Mouse (Mus musculus): Measurements from ENCODE around the gene Tln1. TPM values are rescaled to one million over a fixed set of nuclear protein-coding genes. Genes with fewer than 3 reads are reported as not detected.

Tln1 gene
- polyA plus RNA-seq, 2 experiments = 30.1 to 39.7 TPM

DNA sequence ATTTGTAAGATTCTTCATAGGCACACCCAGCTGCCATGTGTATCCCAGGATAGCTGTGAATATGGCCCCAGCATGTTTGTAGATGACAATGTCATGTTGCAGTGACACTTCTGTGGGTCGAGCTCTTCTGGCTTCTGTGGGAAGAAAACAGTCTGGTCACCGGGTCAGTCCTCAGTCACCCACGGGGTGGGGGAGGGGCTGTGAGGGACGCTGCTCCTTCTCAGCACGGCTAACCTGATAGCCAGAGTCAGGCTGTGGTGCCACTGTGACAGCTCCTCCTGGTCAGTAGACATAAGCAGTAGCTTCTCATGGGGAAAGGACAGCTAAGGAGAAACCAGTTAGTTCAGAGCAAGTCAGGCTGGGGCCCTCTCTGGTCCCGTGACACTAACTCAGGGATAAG is 65.9 kb downstream of the Tln1 start:
- H3K4me2 ChIP-seq (ENCODE audit: low read depth) = no peak overlapping the region
- no peak overlapping the region for H3K27ac ChIP-seq
- peaks cover 19% of the 10 kb centered on the region for H3K36me3 ChIP-seq (replicated peaks; ENCODE audit: control insufficient read depth, insufficient read depth, low read depth)
- peaks cover 12 to 29% of the 10 kb centered on the region in 2 experiments for H3K4me1 ChIP-seq (replicated peaks; ENCODE audit: control insufficient read depth in 2 of 2, insufficient read depth in 2 of 2, low read length in 1 of 2)
- no peak for TF ChIP-seq CTCF (IDR thresholded peaks at IDR 0.05; ENCODE audit: low read depth)
- no peak for TF ChIP-seq EP300 (IDR thresholded peaks at IDR 0.05; ENCODE audit: low read depth)
- DNase-seq (ENCODE audit: low read depth in 3 of 3, low spot score in 3 of 3) = no peak
- H3K9ac ChIP-seq (replicated peaks) = no peak overlapping the region
- 67% methylated on average over 6 of the region's 6 CpGs for WGBS (ENCODE audit: insufficient replicate concordance)
- no peak overlapping the region for H3K4me3 ChIP-seq (ENCODE audit: insufficient read depth in 1 of 2, low read depth in 2 of 2, low read length in 2 of 2)
- H3K27me3 ChIP-seq (ENCODE audit: control insufficient read depth, insufficient read depth, low read length) = no peaks in the 10 kb centered on the region
- no peaks in the 10 kb centered on the region for H3K9me3 ChIP-seq (ENCODE audit: control insufficient read depth, low read length)
- ATAC-seq (ENCODE audit: insufficient read depth) = no peak

DNA sequence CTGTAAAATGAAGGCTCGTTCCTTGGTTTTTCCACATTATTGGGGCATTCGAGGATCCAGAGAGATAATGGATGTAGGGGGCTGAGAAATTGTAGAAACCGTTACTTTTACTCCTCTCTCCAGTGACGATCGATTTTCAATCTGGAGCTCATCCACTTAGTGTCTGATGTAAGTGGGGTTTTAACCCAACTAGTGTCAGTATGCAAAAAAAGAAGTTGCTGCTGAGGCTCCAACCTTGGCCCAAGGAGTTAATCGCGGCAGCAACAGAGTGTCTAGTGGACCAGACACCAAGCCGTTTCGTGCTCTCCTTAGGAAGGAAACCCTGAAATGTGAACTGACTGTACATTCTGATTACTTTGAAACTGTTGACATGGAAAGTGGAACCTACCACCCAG is 68.6 kb downstream of the Tln1 start:
- peak overlapping the region; percentile 73 for H3K27ac ChIP-seq
- no peaks in the 10 kb centered on the region for H3K9me3 ChIP-seq (ENCODE audit: control insufficient read depth, low read length)
- DNase-seq (ENCODE audit: low read depth in 3 of 3, low spot score in 3 of 3) (no peak), ATAC-seq (ENCODE audit: insufficient read depth) (no peak)
- H3K27me3 ChIP-seq (ENCODE audit: control insufficient read depth, insufficient read depth, low read length) = no peaks in the 10 kb centered on the region
- H3K36me3 ChIP-seq (replicated peaks; ENCODE audit: control insufficient read depth, insufficient read depth, low read depth) = peaks cover 19% of the 10 kb centered on the region
- H3K4me1 ChIP-seq (replicated peaks; ENCODE audit: control insufficient read depth in 2 of 2, insufficient read depth in 2 of 2, low read length in 1 of 2) = peaks cover 13 to 29% of the 10 kb centered on the region in 2 experiments
- H3K4me3 ChIP-seq (ENCODE audit: insufficient read depth in 1 of 2, low read depth in 2 of 2, low read length in 2 of 2) = peak overlapping the region; percentile 84 to 91
- peak overlapping the region; percentile 92 for H3K9ac ChIP-seq (replicated peaks)
- under 1% methylated on average over 9 of the region's 9 CpGs for WGBS (ENCODE audit: insufficient replicate concordance)
- TF ChIP-seq CTCF (IDR thresholded peaks at IDR 0.05; ENCODE audit: low read depth) = no peak
- 0 out of 2 replicates have a peak, but pooled peaks have one; percentile 19 for TF ChIP-seq EP300 (IDR thresholded peaks at IDR 0.05; ENCODE audit: low read depth)
- peak overlapping the region; percentile 84 for H3K4me2 ChIP-seq (ENCODE audit: low read depth)

DNA sequence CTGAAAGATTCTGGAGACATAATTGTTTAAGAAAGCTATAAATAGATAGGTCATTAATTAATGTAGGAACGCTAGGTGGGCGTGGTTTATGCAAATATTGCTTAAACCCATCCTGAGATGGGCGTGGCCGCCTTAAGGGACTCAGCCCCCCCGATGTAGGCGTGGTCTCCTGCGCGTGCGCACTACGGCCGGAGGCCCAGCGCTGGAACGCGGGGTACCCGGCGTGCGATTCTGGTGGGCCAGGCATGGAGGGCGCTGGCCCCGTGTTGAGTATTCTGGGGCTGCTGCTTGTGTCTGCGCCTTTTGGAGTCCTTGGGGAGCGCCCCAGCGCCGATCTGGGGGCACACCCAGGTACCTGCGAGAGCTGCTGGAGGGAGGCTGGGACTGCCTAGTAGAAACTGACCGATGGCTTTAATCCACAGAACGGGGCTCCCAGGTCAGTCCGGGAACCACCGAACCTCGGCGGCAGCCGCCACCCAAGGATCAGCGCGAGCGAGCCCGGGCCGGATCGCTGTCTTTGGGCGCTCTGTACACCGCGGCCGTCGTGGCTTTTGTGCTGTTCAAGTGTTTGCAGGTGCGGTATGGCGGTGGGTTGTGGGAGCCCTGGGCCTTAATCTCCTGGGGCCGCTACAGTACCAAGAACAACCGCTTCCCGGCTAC is 69.2 kb downstream of the Tln1 start:
- under 1% methylated on average over 47 of the region's 47 CpGs for WGBS (ENCODE audit: insufficient replicate concordance)
- no peaks in the 10 kb centered on the region for H3K27me3 ChIP-seq (ENCODE audit: control insufficient read depth, insufficient read depth, low read length)
- H3K4me3 ChIP-seq (ENCODE audit: insufficient read depth in 1 of 2, low read depth in 2 of 2, low read length in 2 of 2) = peak overlapping the region; percentile 84 to 91
- ATAC-seq (ENCODE audit: insufficient read depth) = peak; percentile 82
- peak overlapping the region; percentile 73 for H3K27ac ChIP-seq
- TF ChIP-seq CTCF (IDR thresholded peaks at IDR 0.05; ENCODE audit: low read depth) (peak; percentile 35; the same call in 1 of the 2 replicates), EP300 (IDR thresholded peaks at IDR 0.05; ENCODE audit: low read depth) (no peak)
- H3K36me3 ChIP-seq (replicated peaks; ENCODE audit: control insufficient read depth, insufficient read depth, low read depth) = peaks cover 19% of the 10 kb centered on the region
- H3K9ac ChIP-seq (replicated peaks) = peak overlapping the region; percentile 92
- no peaks in the 10 kb centered on the region for H3K9me3 ChIP-seq (ENCODE audit: control insufficient read depth, low read length)
- peak; percentile 86 to 91 (median 87) for DNase-seq (ENCODE audit: low read depth in 3 of 3, low spot score in 3 of 3)
- peak overlapping the region; percentile 84 for H3K4me2 ChIP-seq (ENCODE audit: low read depth)
- H3K4me1 ChIP-seq (replicated peaks; ENCODE audit: control insufficient read depth in 2 of 2, insufficient read depth in 2 of 2, low read length in 1 of 2) = peaks cover 13 to 23% of the 10 kb centered on the region in 2 experiments

DNA sequence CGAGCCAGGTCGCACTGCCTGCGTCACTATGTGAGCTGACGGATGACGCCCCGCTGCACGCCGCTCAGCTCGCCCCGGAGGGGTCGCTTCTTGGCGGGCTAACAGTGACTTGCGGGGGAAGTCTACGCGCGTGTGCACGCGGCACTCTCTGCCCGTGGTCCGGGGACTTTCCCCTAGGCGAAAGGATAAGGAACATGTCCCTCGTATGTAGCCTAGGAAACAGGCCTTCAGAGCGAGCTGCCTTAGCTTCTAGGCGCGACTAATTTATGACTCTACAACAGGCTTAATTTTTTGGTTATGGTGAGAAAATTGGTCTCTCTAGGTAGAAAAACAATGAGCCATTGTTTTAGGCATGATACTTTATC is 69.7 kb downstream of the Tln1 start, which contains the start of gene Ccdc107:
Gene Ccdc107 (plus strand): TSS at position 80 of the 365 bp plus-strand sequence.
- no peaks in the 10 kb centered on the region for H3K9me3 ChIP-seq (ENCODE audit: control insufficient read depth, low read length)
- H3K9ac ChIP-seq (replicated peaks) = peak within 1 kb of the TSS; percentile 92
- H3K4me1 ChIP-seq (replicated peaks; ENCODE audit: control insufficient read depth in 2 of 2, insufficient read depth in 2 of 2, low read length in 1 of 2) = peaks cover 13 to 19% of the 10 kb centered on the region in 2 experiments
- peak within 1 kb of the TSS; percentile 73 for H3K27ac ChIP-seq
- WGBS (ENCODE audit: insufficient replicate concordance) = under 1% methylated on average over 25 of the region's 25 CpGs
- H3K36me3 ChIP-seq (replicated peaks; ENCODE audit: control insufficient read depth, insufficient read depth, low read depth) = peaks cover 19% of the 10 kb centered on the region
- peak; percentile 40; the same call in 1 of the 2 replicates for TF ChIP-seq CTCF (IDR thresholded peaks at IDR 0.05; ENCODE audit: low read depth)
- TF ChIP-seq EP300 (IDR thresholded peaks at IDR 0.05; ENCODE audit: low read depth) = peak; percentile 49
- peak within 1 kb of the TSS; percentile 84 to 91 for H3K4me3 ChIP-seq (ENCODE audit: insufficient read depth in 1 of 2, low read depth in 2 of 2, low read length in 2 of 2)
- DNase-seq (ENCODE audit: low read depth in 3 of 3, low spot score in 3 of 3) (peak; percentile 93 to 94 (median 94)), ATAC-seq (ENCODE audit: insufficient read depth) (peak; percentile 98)
- no peaks in the 10 kb centered on the region for H3K27me3 ChIP-seq (ENCODE audit: control insufficient read depth, insufficient read depth, low read length)
- peak within 1 kb of the TSS; percentile 84 for H3K4me2 ChIP-seq (ENCODE audit: low read depth)

DNA sequence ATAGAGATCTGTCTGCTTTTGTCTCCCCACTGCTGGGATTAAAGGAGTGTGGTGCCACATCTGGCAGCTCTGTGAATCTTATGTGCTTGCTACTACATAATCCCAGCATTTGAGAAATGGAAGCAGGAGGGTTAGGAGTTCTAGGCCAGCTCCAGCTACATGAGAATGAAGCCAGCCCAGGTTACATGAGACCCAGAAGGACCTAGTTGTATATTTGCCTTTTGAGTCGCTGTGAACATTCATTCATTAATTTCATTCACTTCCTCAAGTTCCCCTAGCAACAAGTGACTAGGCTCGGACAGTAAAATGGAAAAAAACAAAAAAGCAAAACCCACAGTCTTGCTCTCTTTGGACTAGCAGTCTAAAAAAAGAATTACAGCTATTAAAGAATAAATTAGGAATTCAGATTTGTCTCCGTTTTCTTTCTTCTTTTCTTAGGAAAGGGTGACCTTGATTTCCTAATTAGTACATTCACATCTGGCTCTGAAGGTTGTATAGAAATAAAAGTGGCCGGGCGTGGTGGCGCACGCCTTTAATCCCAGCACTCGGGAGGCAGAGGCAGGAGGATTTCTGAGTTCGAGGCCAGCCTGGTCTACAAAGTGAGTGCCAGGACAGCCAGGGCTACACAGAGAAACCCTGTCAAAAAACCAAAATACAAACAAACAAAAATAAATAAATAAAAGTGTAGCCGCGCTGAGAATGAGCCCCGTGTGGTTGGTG is 70.2 kb downstream of the Tln1 start:
- Histone ChIP-seq H3K4me1 (replicated peaks; ENCODE audit: control insufficient read depth in 2 of 2, insufficient read depth in 2 of 2, low read length in 1 of 2) (peaks cover 13 to 18% of the 10 kb centered on the region in 2 experiments), H3K27ac (peak overlapping the region; percentile 60), H3K27me3 (ENCODE audit: control insufficient read depth, insufficient read depth, low read length) (no peaks in the 10 kb centered on the region), H3K4me2 (ENCODE audit: low read depth) (peak overlapping the region; percentile 84), H3K4me3 (ENCODE audit: insufficient read depth in 1 of 2, low read depth in 2 of 2, low read length in 2 of 2) (peak overlapping the region in 1 of 2 experiments; percentile 91; a peak in 2 of 4 replicates), H3K36me3 (replicated peaks; ENCODE audit: control insufficient read depth, insufficient read depth, low read depth) (peaks cover 16% of the 10 kb centered on the region), H3K9me3 (ENCODE audit: control insufficient read depth, low read length) (no peaks in the 10 kb centered on the region), H3K9ac (replicated peaks) (peak overlapping the region; percentile 51)
- WGBS (ENCODE audit: insufficient replicate concordance) = 42% methylated on average over 12 of the region's 12 CpGs
- ATAC-seq (ENCODE audit: insufficient read depth) (no peak), DNase-seq (ENCODE audit: low read depth in 3 of 3, low spot score in 3 of 3) (no peak)
- TF ChIP-seq CTCF (IDR thresholded peaks at IDR 0.05; ENCODE audit: low read depth) (no peak), EP300 (IDR thresholded peaks at IDR 0.05; ENCODE audit: low read depth) (no peak)

All from liver, embryonic 14.5 days (tissue).